Mouse (Mus musculus): ENCODE results near the gene Calhm2.

DNA sequence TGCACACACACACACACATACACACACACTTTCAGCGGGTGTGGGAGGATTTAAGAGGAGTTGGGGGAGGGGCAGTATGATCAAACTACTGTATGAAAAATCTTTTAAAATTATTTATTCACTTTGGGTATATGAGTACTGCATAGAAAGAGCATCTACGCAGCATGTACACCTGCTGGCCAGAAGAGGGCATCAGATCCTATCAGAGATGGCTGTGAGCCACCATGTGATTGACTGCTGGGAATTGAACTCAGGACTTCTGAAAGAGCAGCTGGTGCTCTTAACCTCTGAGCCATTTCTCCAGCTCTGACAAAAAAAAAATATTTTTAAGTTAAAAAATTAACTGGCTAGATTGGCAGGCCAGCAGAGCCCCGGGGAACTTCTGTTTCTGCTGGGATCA, 36.4 kb upstream of the Calhm2 start:
- TF ChIP-seq CTCF (IDR thresholded peaks at IDR 0.05; ENCODE audit: low read depth) (peak; percentile 74), EP300 (optimal IDR thresholded peaks at IDR 0.05) (no peak)
